Mouse (Mus musculus) myocyte (in vitro differentiated cells): ENCODE results near the gene Naa80. TPM values are rescaled to one million over a fixed set of nuclear protein-coding genes. Genes with fewer than 3 reads are reported as not detected.
"Not testable (repeated sequence)": the region's sequence is repeated elsewhere in the genome, so short reads cannot be mapped to it uniquely, and the experiment has no call there.

Experiments used
- H3K27me3 ChIP-seq: one replicate; pipeline ENCODE4 v1.6.1; 2011; ENCODE audit not compliant: control insufficient read depth, insufficient read depth, insufficient read length
- H3K36me3 ChIP-seq: one replicate; pipeline ENCODE4 v1.6.1; 2011; ENCODE audit not compliant: control insufficient read depth, insufficient read depth
- H3K4me2 ChIP-seq: one replicate; pipeline ENCODE4 v1.6.1; 2011; ENCODE audit warnings: low read depth, control low read depth
- H3K4me3 ChIP-seq: one replicate; pipeline ENCODE4 v1.5.1; 2011; ENCODE audit warnings: mild to moderate bottlenecking, control low read depth, moderate library complexity
- H3K79me2 ChIP-seq: one replicate; pipeline ENCODE4 v1.6.1; 2011; ENCODE audit not compliant: control insufficient read depth, insufficient read depth
- H3ac ChIP-seq: one replicate; pipeline ENCODE4 v1.6.1; 2011; ENCODE audit not compliant: control insufficient read depth, insufficient read length
- CEBPB ChIP-seq: IDR thresholded peaks from 2 replicates; pipeline ENCODE4 v1.6.1; 2011; ENCODE audit warnings: mild to moderate bottlenecking, moderate library complexity; ENCODE audit not compliant: poor library complexity, insufficient read depth, severe bottlenecking
- E2F4 ChIP-seq: IDR thresholded peaks from one replicate; pipeline ENCODE4 v1.6.1; 2011; ENCODE audit warnings: mild to moderate bottlenecking, control low read depth, moderate library complexity; ENCODE audit not compliant: insufficient read depth
- MAX ChIP-seq: IDR thresholded peaks from one replicate; pipeline ENCODE4 v1.6.1; 2011; ENCODE audit warnings: low read depth, mild to moderate bottlenecking, control low read depth
- MYOD1 ChIP-seq, 3 experiments: IDR thresholded peaks; one replicate each; pipeline ENCODE4 v1.6.1; 2011; ENCODE audit warnings: control low read depth in 2 of 3, low read depth in 2 of 3, mild to moderate bottlenecking in 2 of 3, moderate library complexity in 1 of 3; ENCODE audit not compliant: insufficient read length in 2 of 3, control insufficient read depth in 1 of 3
- MYOG ChIP-seq, 3 experiments: IDR thresholded peaks; one replicate each; pipeline ENCODE4 v1.6.1; 2011; ENCODE audit warnings: control low read depth in 2 of 3, low read depth in 2 of 3, mild to moderate bottlenecking in 2 of 3; ENCODE audit not compliant: insufficient read length in 2 of 3, control insufficient read depth in 1 of 3, insufficient read depth in 1 of 3
- POLR2A ChIP-seq: IDR thresholded peaks from one replicate; pipeline ENCODE4 v1.6.1; 2011; ENCODE audit warnings: low read depth, mild to moderate bottlenecking, control low read depth, moderate library complexity; ENCODE audit not compliant: insufficient read length
- POLR2AphosphoS2 ChIP-seq: IDR thresholded peaks from one replicate; pipeline ENCODE4 v1.6.1; 2011; ENCODE audit warnings: low read depth, control low read depth; ENCODE audit not compliant: insufficient read length
- REST ChIP-seq: IDR thresholded peaks from one replicate; pipeline ENCODE4 v1.6.1; 2011; ENCODE audit warnings: mild to moderate bottlenecking, control low read depth, moderate library complexity; ENCODE audit not compliant: insufficient read depth, insufficient read length
- SRF ChIP-seq: IDR thresholded peaks from one replicate; pipeline ENCODE4 v1.6.1; 2011; ENCODE audit warnings: low read depth; ENCODE audit not compliant: control insufficient read depth, insufficient read length
- TCF12 ChIP-seq: IDR thresholded peaks from one replicate; pipeline ENCODE4 v1.6.1; 2011; ENCODE audit warnings: mild to moderate bottlenecking, control low read depth; ENCODE audit not compliant: poor library complexity, insufficient read depth, severe bottlenecking
- TCF3 ChIP-seq: IDR thresholded peaks from one replicate; pipeline ENCODE4 v1.6.1; 2011; ENCODE audit warnings: low read depth, control low read depth; ENCODE audit not compliant: insufficient read length
- USF1 ChIP-seq: IDR thresholded peaks from one replicate; pipeline ENCODE4 v1.6.1; 2011; ENCODE audit warnings: low read depth, mild to moderate bottlenecking, control low read depth, moderate library complexity
- polyA plus RNA-seq: library from polyadenylated mRNA; unstranded; fragments of >200 nt; fragmentation: generic; extraction: Trizol; gene quantifications from one replicate; pipeline ENCODE4 v1.2.1, GENCODE M21; 2012; ENCODE audit warnings: missing spikeins

Gene Naa80
- polyA plus RNA-seq, 1 experiment, result 13.8 TPM

DNA sequence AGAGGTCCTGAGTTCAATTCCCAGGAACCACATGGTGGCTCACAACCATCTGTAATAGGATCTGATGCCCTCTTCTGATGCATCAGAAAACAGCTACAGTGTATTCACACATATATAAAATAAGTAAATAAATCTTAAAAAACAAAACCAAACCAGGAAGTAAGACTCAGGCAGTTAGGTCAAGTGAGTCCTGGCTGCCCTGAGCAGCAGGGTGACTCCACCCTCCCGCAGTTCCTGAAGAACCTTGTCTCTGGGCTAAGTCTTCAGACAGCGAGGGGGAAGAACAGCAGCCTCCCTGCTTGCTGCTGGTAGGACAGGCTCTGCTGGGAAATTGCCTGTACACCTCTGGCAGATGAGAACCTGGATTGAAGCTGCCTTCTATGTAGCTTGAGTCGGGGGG lies 22.3 kb upstream of the Naa80 start:
- peak overlapping the region; percentile 96 for H3K4me3 ChIP-seq
- TF ChIP-seq SRF (no peak), TCF3 (no peak), POLR2AphosphoS2 (no peak), E2F4 (no peak), REST (no peak), TCF12 (no peak), USF1 (no peak), MYOD1 (IDR thresholded peaks at IDR 0.05; ENCODE audit: control insufficient read depth in 1 of 3, insufficient read length in 2 of 3, low read depth in 2 of 3) (no peak), MAX (no peak), CEBPB (no peak), MYOG (IDR thresholded peaks at IDR 0.05; ENCODE audit: control insufficient read depth in 1 of 3, insufficient read depth in 1 of 3, insufficient read length in 2 of 3, low read depth in 2 of 3) (no peak), POLR2A (no peak)
- H3ac ChIP-seq, result no peak overlapping the region
- H3K4me2 ChIP-seq, result peak overlapping the region; percentile 48
- peaks cover 43% of the 10 kb centered on the region for H3K36me3 ChIP-seq
- no peaks in the 10 kb centered on the region for H3K27me3 ChIP-seq
- peaks cover 52% of the 10 kb centered on the region for H3K79me2 ChIP-seq

DNA sequence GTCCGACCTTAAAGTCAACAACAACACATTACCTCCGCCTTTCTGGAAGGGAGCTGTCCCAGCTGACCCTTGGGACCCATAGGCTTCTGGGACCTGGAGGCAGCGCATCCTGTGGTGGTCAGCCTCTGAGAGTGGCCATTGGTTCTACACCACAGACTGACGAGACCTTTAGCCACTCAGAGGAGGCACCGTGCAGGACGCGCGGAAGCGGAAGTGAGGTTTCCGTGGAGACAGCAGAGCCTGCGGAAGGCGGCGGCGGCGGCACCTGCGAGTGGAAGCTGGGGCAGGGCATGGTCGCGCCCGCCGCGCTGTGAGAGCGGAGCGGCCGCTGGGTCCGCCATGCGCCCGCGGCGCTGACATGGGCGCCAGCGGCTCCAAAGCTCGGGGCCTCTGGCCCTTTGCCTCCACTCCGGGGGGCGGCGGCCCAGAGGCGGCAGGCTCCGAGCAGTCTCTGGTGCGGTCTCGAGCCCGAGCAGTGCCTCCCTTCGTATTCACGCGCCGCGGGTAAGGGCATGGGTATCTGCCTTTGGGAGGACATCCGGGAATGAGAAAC lies 15.6 kb upstream of the Naa80 start, which contains the start of gene Tusc2:
Tusc2 (plus strand) TSS at position 227 of the 553 bp plus-strand sequence.
- Histone ChIP-seq H3K4me3 (peak within 1 kb of the TSS; percentile 41), H3ac (peak within 1 kb of the TSS; percentile 43), H3K4me2 (peak within 1 kb of the TSS; percentile 80), H3K27me3 (no peaks in the 10 kb centered on the region), H3K79me2 (peaks cover 14% of the 10 kb centered on the region), H3K36me3 (peaks cover 38% of the 10 kb centered on the region)
- no peak for TF ChIP-seq REST
- no peak for TF ChIP-seq TCF12
- no peak for TF ChIP-seq CEBPB
- TF ChIP-seq POLR2A, result peak; percentile 70
- no peak for TF ChIP-seq TCF3
- peak in 1 of 3 experiments; percentile 41 for TF ChIP-seq MYOG (IDR thresholded peaks at IDR 0.05; ENCODE audit: control insufficient read depth in 1 of 3, insufficient read depth in 1 of 3, insufficient read length in 2 of 3, low read depth in 2 of 3)
- peak; percentile 100 for TF ChIP-seq POLR2AphosphoS2

- Histone ChIP-seq H3K79me2 (peaks cover 20% of the 10 kb centered on the region), H3K36me3 (peaks cover 14% of the 10 kb centered on the region)
- not testable (repeated sequence) for H3K4me3 ChIP-seq, H3K27me3 ChIP-seq, H3K4me2 ChIP-seq, H3ac ChIP-seq
Observed at GRCm38 (mm10) chr9:107565556-107565955, 13.1 kb upstream of the Naa80 start.

GRCm38 (mm10) chr9:107566041-107566709 lies 12.5 kb upstream of the Naa80 start:
- Histone ChIP-seq H3K4me2 (no peak overlapping the region), H3K4me3 (no peak overlapping the region), H3K36me3 (peaks cover 8% of the 10 kb centered on the region)

GRCm38 (mm10) chr9:107566855-107567254 lies 11.8 kb upstream of the Naa80 start:
- Histone ChIP-seq H3ac (no peak overlapping the region), H3K36me3 (peaks cover under 1% of the 10 kb centered on the region), H3K4me3 (no peak overlapping the region), H3K27me3 (no peaks in the 10 kb centered on the region), H3K79me2 (peaks cover 20% of the 10 kb centered on the region), H3K4me2 (no peak overlapping the region)
- TF ChIP-seq MAX, result no peak
- TF ChIP-seq POLR2A, result no peak
- no peak for TF ChIP-seq SRF
- TF ChIP-seq USF1, result no peak
- no peak for TF ChIP-seq MYOG (IDR thresholded peaks at IDR 0.05; ENCODE audit: control insufficient read depth in 1 of 3, insufficient read depth in 1 of 3, insufficient read length in 2 of 3, low read depth in 2 of 3)
- no peak for TF ChIP-seq REST

More at GRCm38 (mm10) chr9:107566041-107566709, 12.5 kb upstream of the Naa80 start:
- no peak overlapping the region for H3ac ChIP-seq
- peaks cover 20% of the 10 kb centered on the region for H3K79me2 ChIP-seq
- peak in 1 of 3 experiments; percentile 24 for TF ChIP-seq MYOD1 (IDR thresholded peaks at IDR 0.05; ENCODE audit: control insufficient read depth in 1 of 3, insufficient read length in 2 of 3, low read depth in 2 of 3)
- peak; percentile 16 for TF ChIP-seq POLR2AphosphoS2
- no peak for TF ChIP-seq USF1
- H3K27me3 ChIP-seq, result no peaks in the 10 kb centered on the region
